Mouse (Mus musculus) fat pad, adult 2 months (tissue): ENCODE measurements around the gene Lypla2.
"Not testable (repeated sequence)": the region's sequence is repeated elsewhere in the genome, so short reads cannot be mapped to it uniquely, and the experiment has no call there.

ENCODE experiments used
- DNase-seq: peaks from one replicate; pipeline ENCODE4 v3.0.0-alpha.2; 2011; ENCODE audit warnings: low read depth, low spot score; ENCODE audit errors: extremely low read depth

The Lypla2 gene

DNA sequence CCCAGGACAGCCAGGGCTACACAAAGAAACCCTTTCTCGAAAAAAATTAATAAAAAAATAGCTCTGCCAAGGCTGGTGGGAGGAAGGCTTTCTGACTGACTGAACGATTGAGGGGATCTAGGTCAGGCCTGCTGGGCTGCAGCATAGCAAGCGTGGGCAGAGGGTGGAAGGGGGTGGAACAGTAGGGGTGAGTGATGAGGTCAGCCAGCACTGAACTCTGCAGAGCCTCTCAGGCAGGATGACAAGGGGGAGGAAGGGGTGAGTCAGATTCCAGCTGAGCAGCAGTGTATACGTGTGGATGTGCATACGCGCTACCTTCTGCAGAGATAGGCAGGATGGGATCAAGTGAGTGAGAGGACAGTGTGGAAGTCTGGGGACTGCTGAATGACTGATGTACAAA is 22.5 kb downstream of the Lypla2 start:
- DNase-seq = no peak

- DNase-seq = no peak
Observed at GRCm38 (mm10) chr4:135949475-135949874, 23.0 kb downstream of the Lypla2 start.

DNA sequence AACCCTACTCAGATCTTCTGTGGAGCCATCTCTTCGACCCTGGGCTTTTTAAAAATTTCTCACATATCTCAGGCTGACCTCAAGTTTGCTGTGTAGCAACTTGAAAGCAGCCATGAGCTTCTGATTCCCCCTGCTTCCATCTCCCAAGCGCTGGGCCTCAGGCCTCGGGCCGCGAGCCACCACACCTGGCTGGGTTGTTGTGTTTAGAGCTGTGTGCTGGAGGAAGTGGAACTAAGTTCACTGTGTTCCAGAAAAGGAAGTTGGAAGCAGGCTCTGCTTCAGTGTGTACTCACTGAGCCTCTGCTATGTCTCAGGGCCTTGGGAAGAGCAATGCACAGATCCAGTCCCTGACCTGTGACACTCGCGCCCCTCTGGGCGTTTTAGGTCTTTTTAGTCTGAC is 24.3 kb downstream of the Lypla2 start:
- DNase-seq = no peak

- no peak for DNase-seq
Observed at GRCm38 (mm10) chr4:135946659-135947301, 25.6 kb downstream of the Lypla2 start.

- DNase-seq = no peak
Observed at GRCm38 (mm10) chr4:135946278-135946658, 26.2 kb downstream of the Lypla2 start, which contains the start of gene Hmgcl. Gene Hmgcl, plus strand, starts transcription at chr4:135946448.

- no peak for DNase-seq
Observed at GRCm38 (mm10) chr4:135945706-135946105, 26.7 kb downstream of the Lypla2 start.

DNA sequence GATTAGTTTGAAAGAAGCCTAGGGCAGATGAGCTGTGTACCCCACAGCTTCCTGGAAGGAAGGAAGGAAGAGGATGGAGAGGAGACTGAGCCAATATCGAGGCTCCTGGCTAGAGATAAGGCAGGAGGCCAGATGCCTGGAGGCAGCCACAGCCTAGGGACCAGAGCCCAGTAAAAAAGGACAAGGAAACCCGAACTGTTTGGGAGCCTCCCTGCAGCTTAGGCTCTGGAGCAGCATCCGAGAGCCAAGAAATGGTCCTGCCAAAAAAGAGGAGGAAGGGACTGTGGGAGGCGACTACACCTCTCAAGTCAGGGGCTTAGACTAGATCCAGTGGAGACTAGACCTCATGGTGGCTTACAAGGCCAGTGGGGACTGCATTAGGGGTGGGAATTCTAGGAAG is 29.0 kb downstream of the Lypla2 start:
- no peak for DNase-seq

GRCm38 (mm10) chr4:135942193-135942592 is 30.2 kb downstream of the Lypla2 start:
- no peak for DNase-seq

GRCm38 (mm10) chr4:135941026-135941425 is 31.4 kb downstream of the Lypla2 start:
- DNase-seq = not testable (repeated sequence)

DNA sequence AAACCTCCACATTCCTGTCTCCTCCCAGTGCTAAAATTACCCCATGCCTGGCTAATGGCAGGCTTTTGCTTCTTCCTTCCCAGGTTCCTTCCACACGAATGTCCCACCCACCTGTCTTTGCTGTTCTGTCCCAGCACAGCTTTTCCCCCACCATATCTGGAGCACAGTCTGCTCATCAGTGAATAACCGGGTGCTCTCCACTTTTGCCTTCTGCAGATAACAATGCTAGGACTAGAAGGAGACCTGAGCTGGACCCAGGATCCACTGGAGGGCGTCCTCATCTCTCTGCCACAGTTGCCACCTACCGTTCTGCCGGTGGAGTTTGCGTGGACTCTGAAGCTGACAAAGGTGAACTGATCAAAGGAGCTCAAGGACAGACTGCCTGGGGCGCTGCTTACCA is 33.6 kb downstream of the Lypla2 start:
- no peak for DNase-seq

DNA sequence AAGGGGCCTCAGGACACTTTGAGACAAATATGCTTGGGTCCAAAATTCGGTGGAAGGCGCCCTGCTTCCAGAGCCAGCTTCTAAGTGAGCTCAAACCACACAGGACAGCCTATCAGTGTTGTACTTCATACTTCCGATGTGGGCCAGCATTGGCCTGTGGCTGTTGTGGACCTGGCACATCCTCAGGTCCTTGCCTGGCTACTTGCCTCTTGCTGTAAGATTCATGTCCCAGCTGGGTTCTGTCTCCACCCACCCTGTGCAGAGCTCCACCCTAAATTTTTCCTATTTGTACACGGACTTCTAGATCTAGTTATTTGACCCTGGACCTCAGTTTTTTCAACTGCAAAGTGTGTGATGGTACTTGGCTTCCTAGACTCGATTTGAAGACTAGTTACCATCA is 36.9 kb downstream of the Lypla2 start:
- DNase-seq = no peak

GRCm38 (mm10) chr4:135934708-135935500 is 37.5 kb downstream of the Lypla2 start:
- no peak for DNase-seq

GRCm38 (mm10) chr4:135931832-135932231 is 40.6 kb downstream of the Lypla2 start:
- DNase-seq = no peak

DNA sequence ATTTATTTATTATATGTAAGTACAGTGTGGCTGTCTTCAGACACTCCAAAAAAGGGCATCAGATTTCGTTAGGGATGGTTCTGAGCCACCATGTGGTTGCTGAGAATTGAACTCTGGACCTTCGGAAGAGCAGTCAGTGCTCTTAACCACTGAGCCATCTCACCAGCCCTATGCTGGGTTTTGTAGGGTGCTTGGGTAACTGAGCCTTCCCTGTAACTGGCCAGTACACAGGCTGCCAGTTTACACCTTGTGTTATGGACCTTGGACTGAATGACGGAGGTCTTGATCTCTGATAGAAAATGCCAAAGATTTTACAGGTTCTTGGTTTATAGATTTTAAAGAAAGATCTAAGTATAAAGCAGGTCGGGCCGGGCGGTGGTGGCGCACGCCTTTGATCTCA is 42.2 kb downstream of the Lypla2 start:
- DNase-seq = no peak

GRCm38 (mm10) chr4:135929828-135930227 is 42.6 kb downstream of the Lypla2 start:
- no peak for DNase-seq

DNA sequence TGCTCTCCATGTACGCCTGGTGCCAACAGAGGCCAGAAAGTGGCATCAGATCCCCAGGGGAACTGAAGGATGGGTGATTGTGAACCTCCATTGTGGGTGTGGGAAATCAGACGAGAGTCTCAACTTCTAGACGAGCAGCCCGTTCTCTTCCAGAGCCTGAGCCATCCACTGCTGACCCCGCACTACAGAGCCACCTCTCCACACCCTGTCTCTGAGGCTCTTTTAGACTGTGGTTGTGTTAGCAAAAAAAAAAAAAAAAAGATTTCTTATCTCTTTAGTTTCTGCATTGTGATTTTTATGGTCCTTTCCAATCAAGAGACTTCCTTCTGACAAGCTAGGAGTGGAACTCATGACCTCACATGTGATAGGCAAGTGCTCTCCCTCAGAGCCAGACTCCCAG is 43.0 kb downstream of the Lypla2 start:
- no peak for DNase-seq

GRCm38 (mm10) chr4:135928376-135928775 is 44.0 kb downstream of the Lypla2 start:
- DNase-seq = no peak

- DNase-seq = no peak
Observed at GRCm38 (mm10) chr4:135926861-135927260, 45.6 kb downstream of the Lypla2 start.

- no peak for DNase-seq
Observed at GRCm38 (mm10) chr4:135926195-135926808, 46.1 kb downstream of the Lypla2 start.

GRCm38 (mm10) chr4:135925341-135925740 is 47.1 kb downstream of the Lypla2 start:
- DNase-seq = no peak

GRCm38 (mm10) chr4:135924418-135924817 is 48.0 kb downstream of the Lypla2 start:
- no peak for DNase-seq

GRCm38 (mm10) chr4:135922190-135922589 is 50.2 kb downstream of the Lypla2 start:
- no peak for DNase-seq
